Mouse (Mus musculus) bone marrow, adult 2 months (tissue): Measurements from ENCODE around the gene Ccl28.

Experiments
- CTCF ChIP-seq: fragments of 200-500 bp; IDR thresholded peaks from 2 replicates; pipeline ENCODE4 v1.5.1; 2011; ENCODE audit warnings: low read length, control low read depth; ENCODE audit not compliant: control insufficient read depth, insufficient read depth
- POLR2A ChIP-seq: fragments of 200-500 bp; IDR thresholded peaks from 2 replicates; pipeline ENCODE4 v1.6.1; 2011; ENCODE audit warnings: low read depth, mild to moderate bottlenecking, control low read depth, low read length, borderline replicate concordance; ENCODE audit not compliant: control insufficient read depth

DNA sequence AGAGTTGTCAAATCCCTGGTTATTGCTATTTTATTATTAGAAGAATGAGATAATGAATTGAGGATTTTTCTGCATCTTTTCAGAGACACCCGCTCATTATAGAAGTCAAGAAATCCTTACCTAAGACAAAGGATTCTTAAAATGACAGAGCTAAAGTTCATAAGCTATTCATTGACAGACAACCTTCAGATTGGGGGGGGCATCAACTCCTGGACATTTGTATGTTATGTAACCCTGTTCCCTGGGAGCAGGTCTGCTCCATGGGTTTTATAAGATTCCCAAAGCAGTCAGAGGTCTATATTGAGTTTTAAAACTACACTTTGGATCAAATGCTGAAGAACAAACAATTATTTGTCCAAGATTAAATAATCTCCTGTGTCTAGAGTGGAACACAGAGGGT is 22.9 kb downstream of the Ccl28 start:
- TF ChIP-seq CTCF: no peak
- no peak for TF ChIP-seq POLR2A
